Mouse (Mus musculus) left cerebral cortex, adult 9 months (tissue): Measurements from ENCODE around the gene Med18.

ENCODE experiments used
- DNase-seq, 2 experiments: peaks; one replicate each; pipeline ENCODE4 v3.0.0; 2022; ENCODE audit warnings: low spot score in 2 of 2

Med18 gene

GRCm38 (mm10) chr4:132463430-132464254 is at the start of gene Med18:
TSS of gene Med18 (minus strand) at chr4:132463921.
- DNase-seq: peak; percentile 85 to 93

GRCm38 (mm10) chr4:132512080-132512479 is 48.4 kb upstream of the Med18 start:
- no peak for DNase-seq

GRCm38 (mm10) chr4:132510352-132510798 is 46.7 kb upstream of the Med18 start, which contains the start of gene Sesn2:
TSS of gene Sesn2 (minus strand) at chr4:132510501.
- DNase-seq: peak; percentile 91 to 98

- peak in 1 of 2 experiments; percentile 60 for DNase-seq
Measured at GRCm38 (mm10) chr4:132509621-132510296, 46.0 kb upstream of the Med18 start.

- DNase-seq: no peak
Measured at GRCm38 (mm10) chr4:132507210-132507609, 43.5 kb upstream of the Med18 start.

GRCm38 (mm10) chr4:132506250-132506649 is 42.5 kb upstream of the Med18 start:
- DNase-seq: no peak

GRCm38 (mm10) chr4:132505800-132506199 is 42.1 kb upstream of the Med18 start:
- DNase-seq: no peak

- no peak for DNase-seq
Measured at GRCm38 (mm10) chr4:132505034-132505738, 41.5 kb upstream of the Med18 start.

- DNase-seq: no peak
Measured at GRCm38 (mm10) chr4:132503344-132503743, 39.6 kb upstream of the Med18 start.

GRCm38 (mm10) chr4:132501639-132502038 is 37.9 kb upstream of the Med18 start:
- no peak for DNase-seq

- DNase-seq: no peak
Measured at GRCm38 (mm10) chr4:132494271-132494918, 30.7 kb upstream of the Med18 start.

GRCm38 (mm10) chr4:132492178-132493060 is 28.7 kb upstream of the Med18 start:
- no peak for DNase-seq

- no peak for DNase-seq
Measured at GRCm38 (mm10) chr4:132491748-132492147, 28.0 kb upstream of the Med18 start.

GRCm38 (mm10) chr4:132491057-132491456 is 27.3 kb upstream of the Med18 start:
- no peak for DNase-seq

GRCm38 (mm10) chr4:132490273-132491010 is 26.7 kb upstream of the Med18 start:
- no peak for DNase-seq

GRCm38 (mm10) chr4:132488976-132489375 is 25.3 kb upstream of the Med18 start:
- DNase-seq: no peak

GRCm38 (mm10) chr4:132488521-132488920 is 24.8 kb upstream of the Med18 start:
- DNase-seq: no peak

- DNase-seq: no peak
Measured at GRCm38 (mm10) chr4:132484820-132485219, 21.1 kb upstream of the Med18 start.

GRCm38 (mm10) chr4:132484231-132484630 is 20.5 kb upstream of the Med18 start:
- no peak for DNase-seq
